Mouse (Mus musculus): ENCODE measurements around the gene Cdh23. TPM values are rescaled to one million over a fixed set of nuclear protein-coding genes. Genes with fewer than 3 reads are reported as not detected.

Cdh23 gene
- polyA plus RNA-seq, 1 experiment from 2014 or later = 0.44 TPM

DNA sequence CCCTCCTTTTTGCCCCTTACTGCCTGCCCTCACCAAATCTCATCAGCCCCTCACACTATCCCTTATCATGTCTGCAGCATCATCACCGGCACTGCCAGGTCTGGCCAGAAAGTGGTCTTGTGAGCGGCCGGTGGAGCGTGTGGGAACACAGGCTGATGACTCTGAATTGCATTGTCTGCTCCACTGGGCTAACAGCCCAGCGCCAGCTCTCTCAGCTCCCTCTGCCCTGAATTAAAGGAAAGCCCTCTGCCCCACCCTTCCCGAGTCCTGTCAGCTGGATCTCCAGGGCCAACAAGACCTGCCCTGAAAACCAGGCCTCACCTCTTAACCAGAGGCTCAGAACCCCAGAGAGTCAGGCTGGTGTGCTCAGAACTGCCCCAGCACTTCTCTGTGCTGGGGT lies 201.2 kb downstream of the Cdh23 start:
- H3K27ac ChIP-seq = no peak overlapping the region
- 30% methylated on average over 6 of the region's 6 CpGs for WGBS
- H3K4me3 ChIP-seq (replicated peaks) = no peak overlapping the region
- ATAC-seq = no peak
- H3K27me3 ChIP-seq (replicated peaks) = no peaks in the 10 kb centered on the region
- H3K4me1 ChIP-seq (replicated peaks) = no peaks in the 10 kb centered on the region
- no peaks in the 10 kb centered on the region for H3K36me3 ChIP-seq
- H3K9me3 ChIP-seq = no peaks in the 10 kb centered on the region
- no peak overlapping the region for H3K4me2 ChIP-seq (replicated peaks)
- no peak overlapping the region for H3K9ac ChIP-seq

DNA sequence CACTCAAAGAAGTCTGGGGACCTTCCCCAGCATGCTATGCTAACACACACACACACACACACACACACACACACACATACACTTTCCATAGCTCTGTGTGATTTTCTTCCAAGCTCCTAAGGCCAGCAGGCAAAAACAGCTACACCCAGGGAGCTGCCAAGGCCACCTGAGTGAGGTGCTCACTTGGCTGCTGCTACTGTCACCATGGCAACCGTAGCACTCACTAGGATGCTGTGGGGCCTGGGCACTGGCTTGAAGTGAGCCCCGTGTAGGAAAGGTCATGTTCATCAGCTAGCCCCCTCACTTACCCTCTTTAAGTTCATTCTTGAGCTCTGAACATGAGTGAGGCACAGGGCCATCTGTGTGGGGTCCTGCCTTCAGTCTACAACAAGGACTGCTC lies 204.8 kb downstream of the Cdh23 start:
- no peaks in the 10 kb centered on the region for H3K9me3 ChIP-seq
- 45% methylated on average over 2 of the region's 2 CpGs for WGBS

DNA sequence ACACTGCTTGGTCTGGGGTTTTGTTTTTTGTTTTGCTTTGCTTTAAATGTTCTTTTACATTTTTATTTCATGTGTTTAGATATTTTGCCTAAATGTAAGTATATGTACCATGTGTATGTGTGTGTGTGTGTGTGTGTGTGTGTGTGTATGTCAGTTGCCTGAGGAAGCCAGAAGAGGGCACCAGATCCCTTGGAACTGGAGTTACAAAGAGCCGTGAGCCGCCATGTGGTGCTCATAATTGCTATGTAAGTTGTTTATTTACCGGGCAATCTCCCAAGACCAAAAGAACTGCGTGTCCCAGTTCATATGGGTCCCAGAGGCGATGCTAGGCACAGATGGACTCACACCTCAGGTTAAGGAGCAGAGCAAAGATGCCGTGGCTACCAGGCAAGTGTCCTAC lies 214.9 kb downstream of the Cdh23 start:
- no peaks in the 10 kb centered on the region for H3K27me3 ChIP-seq (replicated peaks)
- no peak for ATAC-seq
- H3K4me3 ChIP-seq (replicated peaks) = no peak overlapping the region
- WGBS = 87% methylated on average over 6 of the region's 6 CpGs
- H3K27ac ChIP-seq = no peak overlapping the region
- no peaks in the 10 kb centered on the region for H3K4me1 ChIP-seq (replicated peaks)
- no peaks in the 10 kb centered on the region for H3K36me3 ChIP-seq
- no peak overlapping the region for H3K9ac ChIP-seq
- H3K9me3 ChIP-seq = no peaks in the 10 kb centered on the region
- H3K4me2 ChIP-seq (replicated peaks) = no peak overlapping the region

More for the DNA sequence above, 204.8 kb downstream of the Cdh23 start:
- no peak overlapping the region for H3K4me2 ChIP-seq (replicated peaks)
- no peak for ATAC-seq
- H3K4me1 ChIP-seq (replicated peaks) = no peaks in the 10 kb centered on the region
- no peaks in the 10 kb centered on the region for H3K36me3 ChIP-seq
- no peak overlapping the region for H3K27ac ChIP-seq
- no peaks in the 10 kb centered on the region for H3K27me3 ChIP-seq (replicated peaks)
- H3K9ac ChIP-seq = no peak overlapping the region
- H3K4me3 ChIP-seq (replicated peaks) = no peak overlapping the region

GRCm38 (mm10) chr10:60474549-60474948 lies 221.7 kb downstream of the Cdh23 start:
- H3K27me3 ChIP-seq (replicated peaks) = 0 out of 2 replicates have a peak, but pooled peaks cover 4% of the 10 kb centered on the region
- no peak for ATAC-seq
- no peak overlapping the region for H3K27ac ChIP-seq
- no peak overlapping the region for H3K9ac ChIP-seq
- no peak overlapping the region for H3K4me2 ChIP-seq (replicated peaks)
- no peaks in the 10 kb centered on the region for H3K4me1 ChIP-seq (replicated peaks)
- no peaks in the 10 kb centered on the region for H3K36me3 ChIP-seq
- H3K9me3 ChIP-seq = no peaks in the 10 kb centered on the region
- WGBS = 68% methylated on average over 5 of the region's 5 CpGs
- H3K4me3 ChIP-seq (replicated peaks) = no peak overlapping the region

- H3K27me3 ChIP-seq (replicated peaks) = 0 out of 2 replicates have a peak, but pooled peaks cover 4% of the 10 kb centered on the region
- no peak overlapping the region for H3K4me2 ChIP-seq (replicated peaks)
- WGBS = 59% methylated on average over 9 of the region's 9 CpGs
- no peak for ATAC-seq
- no peak overlapping the region for H3K4me3 ChIP-seq (replicated peaks)
- H3K9ac ChIP-seq = no peak overlapping the region
- no peaks in the 10 kb centered on the region for H3K4me1 ChIP-seq (replicated peaks)
- no peaks in the 10 kb centered on the region for H3K9me3 ChIP-seq
- no peak overlapping the region for H3K27ac ChIP-seq
- H3K36me3 ChIP-seq = no peaks in the 10 kb centered on the region
Observed at GRCm38 (mm10) chr10:60473782-60474322, 222.4 kb downstream of the Cdh23 start.

DNA sequence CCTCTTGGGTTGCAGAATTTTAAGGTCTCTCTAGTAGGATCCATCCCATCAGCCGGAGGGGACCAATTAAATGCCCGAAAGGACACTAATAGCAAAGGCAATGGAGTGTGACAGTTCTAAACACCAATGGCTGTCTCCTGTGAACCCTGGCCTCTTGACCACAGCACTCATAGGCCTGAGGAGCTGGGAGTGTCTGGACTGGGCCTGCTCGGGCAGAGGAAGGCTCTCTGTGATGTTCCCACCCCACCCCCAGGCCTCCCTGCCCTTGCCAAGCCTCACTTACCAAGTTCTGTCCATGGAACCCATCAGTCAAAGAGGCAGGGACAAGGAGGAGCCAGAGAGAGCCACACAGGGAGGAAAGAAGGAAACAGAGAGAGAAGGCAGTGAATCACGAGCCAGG lies 228.5 kb downstream of the Cdh23 start:
- WGBS = 49% methylated on average over 4 of the region's 4 CpGs
- no peak overlapping the region for H3K9ac ChIP-seq
- no peaks in the 10 kb centered on the region for H3K9me3 ChIP-seq
- H3K4me1 ChIP-seq (replicated peaks) = no peaks in the 10 kb centered on the region
- H3K4me2 ChIP-seq (replicated peaks) = no peak overlapping the region
- H3K27me3 ChIP-seq (replicated peaks) = no peaks in the 10 kb centered on the region
- no peak overlapping the region for H3K4me3 ChIP-seq (replicated peaks)
- H3K36me3 ChIP-seq = no peaks in the 10 kb centered on the region
- ATAC-seq = no peak
- H3K27ac ChIP-seq = no peak overlapping the region

- Histone ChIP-seq H3K9ac (no peak overlapping the region), H3K9me3 (no peaks in the 10 kb centered on the region), H3K4me2 (replicated peaks) (no peak overlapping the region), H3K4me1 (replicated peaks) (no peaks in the 10 kb centered on the region), H3K4me3 (replicated peaks) (no peak overlapping the region), H3K27me3 (replicated peaks) (no peaks in the 10 kb centered on the region), H3K27ac (no peak overlapping the region), H3K36me3 (no peaks in the 10 kb centered on the region)
- WGBS = 52% methylated on average over 13 of the region's 13 CpGs
- no peak for ATAC-seq
Observed at GRCm38 (mm10) chr10:60463953-60464647, 232.2 kb downstream of the Cdh23 start.

DNA sequence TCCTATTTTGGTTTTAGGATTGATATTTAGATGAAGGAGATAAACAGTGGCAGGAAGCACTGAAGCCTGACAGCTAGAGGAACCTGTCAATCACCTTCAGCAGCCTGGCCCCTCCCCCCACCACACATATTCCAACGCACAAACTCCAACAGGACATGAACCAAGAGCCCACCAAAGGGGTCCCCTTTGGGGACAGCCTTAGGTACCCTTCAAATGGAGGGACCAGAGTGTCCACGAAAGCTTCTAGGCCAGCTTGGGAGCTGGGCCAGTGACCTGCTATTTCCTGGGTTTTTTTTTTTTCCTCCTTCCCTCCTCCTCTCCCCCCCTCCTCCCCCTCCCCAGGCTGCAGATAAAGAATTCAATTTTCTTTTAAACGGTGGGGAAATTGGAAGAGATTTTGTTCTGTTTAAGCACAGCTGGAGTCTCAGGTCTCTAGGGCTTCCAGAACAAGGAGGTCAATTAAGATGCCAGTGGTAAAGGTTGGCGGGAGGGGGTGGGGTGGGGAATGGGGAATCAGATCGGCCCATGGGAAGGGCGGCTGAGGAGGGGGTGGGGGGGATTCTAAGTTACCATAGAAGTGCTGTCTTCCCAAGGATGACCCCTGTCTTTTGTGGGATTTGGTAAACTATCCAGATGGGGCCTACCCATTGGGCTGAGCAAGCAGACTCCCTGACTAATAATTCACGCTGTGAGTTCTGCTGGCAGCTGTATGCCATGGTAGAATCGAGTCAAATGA lies 239.5 kb downstream of the Cdh23 start:
- Histone ChIP-seq H3K36me3 (no peaks in the 10 kb centered on the region), H3K4me3 (replicated peaks) (no peak overlapping the region), H3K27ac (no peak overlapping the region), H3K9me3 (no peaks in the 10 kb centered on the region), H3K27me3 (replicated peaks) (no peaks in the 10 kb centered on the region), H3K4me2 (replicated peaks) (no peak overlapping the region), H3K4me1 (replicated peaks) (0 out of 2 replicates have a peak, but pooled peaks cover 3% of the 10 kb centered on the region), H3K9ac (no peak overlapping the region)
- 34% methylated on average over 8 of the region's 8 CpGs for WGBS
- no peak for ATAC-seq

DNA sequence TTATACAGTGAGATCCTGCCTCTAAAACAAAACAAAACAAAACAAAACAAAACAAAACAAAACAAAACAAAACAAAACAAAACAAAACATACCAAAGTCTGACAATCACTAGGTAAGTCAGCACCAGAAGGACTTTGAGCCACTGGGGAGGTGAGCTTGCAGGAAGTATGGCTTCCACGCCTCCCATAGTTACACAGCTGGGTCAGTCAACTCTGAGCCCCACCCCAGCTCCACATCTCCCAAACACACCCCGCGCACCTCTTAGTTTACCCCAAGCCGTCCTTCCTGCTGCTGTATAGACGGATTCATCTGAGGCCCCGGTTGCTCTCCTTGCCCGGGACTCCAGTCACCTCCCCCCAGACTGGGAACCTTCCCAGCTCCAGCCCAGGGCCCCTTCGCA lies 241.1 kb downstream of the Cdh23 start:
- H3K4me2 ChIP-seq (replicated peaks) = no peak overlapping the region
- no peak overlapping the region for H3K4me3 ChIP-seq (replicated peaks)
- ATAC-seq = 0 out of 2 replicates have a peak, but pooled peaks have one; percentile 66
- 49% methylated on average over 8 of the region's 8 CpGs for WGBS
- H3K27me3 ChIP-seq (replicated peaks) = no peaks in the 10 kb centered on the region
- no peaks in the 10 kb centered on the region for H3K36me3 ChIP-seq
- 0 out of 2 replicates have a peak, but pooled peaks cover 3% of the 10 kb centered on the region for H3K4me1 ChIP-seq (replicated peaks)
- no peak overlapping the region for H3K27ac ChIP-seq
- H3K9ac ChIP-seq = no peak overlapping the region
- H3K9me3 ChIP-seq = no peaks in the 10 kb centered on the region

DNA sequence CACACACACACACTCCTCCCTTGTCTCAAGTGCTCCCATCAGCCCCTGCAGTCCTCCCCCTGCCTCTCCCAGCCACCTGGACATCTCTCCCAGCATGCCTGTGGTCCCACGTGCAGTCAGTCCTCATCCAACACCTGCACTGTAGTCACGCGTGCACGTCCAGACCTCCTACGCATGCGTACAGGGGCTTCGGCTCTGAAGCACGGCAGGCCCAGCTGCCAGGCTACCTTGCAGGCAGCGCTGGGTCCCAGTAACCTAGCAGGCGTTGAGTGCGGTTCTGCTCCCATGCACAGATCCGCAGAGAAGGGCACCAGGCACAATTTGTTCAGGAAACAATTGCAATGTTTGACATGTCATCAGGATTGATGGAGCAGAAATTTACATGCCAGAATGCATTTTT lies 249.1 kb downstream of the Cdh23 start:
- no peak for ATAC-seq
- 70% methylated on average over 12 of the region's 12 CpGs for WGBS

DNA sequence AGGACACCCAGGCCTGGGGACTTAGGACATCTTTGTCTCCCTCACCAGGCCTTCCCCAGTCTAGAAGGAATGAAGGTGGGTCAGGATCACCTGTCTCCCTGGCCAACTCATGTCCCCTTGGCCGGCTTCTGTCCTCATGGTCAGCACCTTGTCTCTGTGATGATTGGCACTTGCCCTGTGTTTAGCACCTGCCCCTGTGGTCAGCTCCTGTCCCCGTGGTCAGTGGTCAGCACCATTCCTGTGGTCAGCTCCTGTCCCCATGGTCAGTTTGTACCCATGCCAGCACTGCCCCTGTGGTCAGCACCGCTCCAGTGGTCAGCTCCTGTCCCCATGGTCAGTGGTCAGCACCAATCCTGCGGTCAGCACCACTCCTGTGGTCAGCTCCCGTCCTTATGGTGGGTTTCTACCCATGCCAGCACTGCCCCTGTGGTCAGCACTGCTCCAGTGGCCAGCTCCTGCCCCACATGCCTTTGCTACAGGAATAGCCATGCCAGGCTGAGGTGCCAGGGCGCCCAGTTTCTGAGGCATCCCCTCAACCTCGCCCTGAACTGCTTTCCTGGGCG lies 251.2 kb downstream of the Cdh23 start:
- Histone ChIP-seq H3K4me1 (replicated peaks) (no peaks in the 10 kb centered on the region), H3K36me3 (no peaks in the 10 kb centered on the region), H3K9ac (no peak overlapping the region), H3K27ac (no peak overlapping the region), H3K9me3 (no peaks in the 10 kb centered on the region), H3K27me3 (replicated peaks) (no peaks in the 10 kb centered on the region), H3K4me3 (replicated peaks) (no peak overlapping the region), H3K4me2 (replicated peaks) (no peak overlapping the region)
- no peak for ATAC-seq
- 70% methylated on average over 8 of the region's 8 CpGs for WGBS

More for the DNA sequence above, 249.1 kb downstream of the Cdh23 start:
- no peak overlapping the region for H3K9ac ChIP-seq
- H3K36me3 ChIP-seq = no peaks in the 10 kb centered on the region
- H3K4me3 ChIP-seq (replicated peaks) = no peak overlapping the region
- no peak overlapping the region for H3K4me2 ChIP-seq (replicated peaks)
- no peaks in the 10 kb centered on the region for H3K4me1 ChIP-seq (replicated peaks)
- no peaks in the 10 kb centered on the region for H3K9me3 ChIP-seq
- H3K27ac ChIP-seq = no peak overlapping the region
- no peaks in the 10 kb centered on the region for H3K27me3 ChIP-seq (replicated peaks)

- Histone ChIP-seq H3K27me3 (replicated peaks) (no peaks in the 10 kb centered on the region), H3K36me3 (no peaks in the 10 kb centered on the region), H3K4me1 (replicated peaks) (no peaks in the 10 kb centered on the region), H3K9ac (no peak overlapping the region), H3K4me3 (replicated peaks) (no peak overlapping the region), H3K4me2 (replicated peaks) (no peak overlapping the region), H3K27ac (no peak overlapping the region), H3K9me3 (no peaks in the 10 kb centered on the region)
- ATAC-seq = no peak
- WGBS = 10% methylated on average over 2 of the region's 2 CpGs
Observed at GRCm38 (mm10) chr10:60443078-60443477, 253.2 kb downstream of the Cdh23 start.

Measured in intestine, embryonic 15.5 days (tissue).